Mouse (Mus musculus): ENCODE data around the gene Polr2l. TPM values are rescaled to one million over a fixed set of nuclear protein-coding genes. Genes with fewer than 3 reads are reported as not detected.

Gene Polr2l
- polyA plus RNA-seq, 1 experiment from 2014 or later = 71.5 TPM

DNA sequence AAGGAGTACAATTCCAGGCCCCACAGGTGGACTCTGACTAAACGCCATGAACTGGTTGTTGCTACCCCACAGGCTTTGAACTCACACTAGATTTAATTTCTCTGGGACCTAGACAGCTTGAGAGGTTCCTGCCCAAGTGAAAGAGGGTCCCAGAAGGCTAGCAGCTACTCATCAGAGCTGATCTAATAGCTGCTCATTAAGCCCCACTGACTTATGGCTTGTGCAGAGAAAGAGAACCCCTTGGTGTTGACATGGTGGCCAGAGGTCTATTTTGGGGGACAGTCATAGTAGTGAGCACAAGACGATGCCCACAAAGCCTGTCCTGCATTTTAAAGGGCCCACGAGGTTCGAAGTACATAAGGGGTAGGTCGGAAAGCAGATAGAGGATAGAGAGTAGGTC lies 772 bp downstream of the Polr2l start:
- Histone ChIP-seq H3K4me2 (replicated peaks; ENCODE audit: low read depth, low read length) (peak overlapping the region; percentile 89), H3K4me3 (ENCODE audit: low read depth, low read length) (peak overlapping the region; percentile 85), H3K9me3 (ENCODE audit: control insufficient read depth, low read length) (no peaks in the 10 kb centered on the region), H3K27me3 (ENCODE audit: control insufficient read depth, insufficient read depth, low read length) (peaks cover 11% of the 10 kb centered on the region), H3K27ac (ENCODE audit: low read depth, low read length) (no peak overlapping the region), H3K9ac (ENCODE audit: low read depth, low read length) (peak overlapping the region; percentile 84), H3K4me1 (replicated peaks; ENCODE audit: control insufficient read depth, insufficient read depth, low read length) (peaks cover 11% of the 10 kb centered on the region), H3K36me3 (ENCODE audit: control insufficient read depth, insufficient read depth, low read length) (peaks cover 7% of the 10 kb centered on the region; the same call in 1 of the 2 replicates)
- DNase-seq (ENCODE audit: low spot score) = no peak
- ATAC-seq (ENCODE audit: low FRiP score) = no peak
- WGBS = 8% methylated on average over 5 of the region's 5 CpGs

DNA sequence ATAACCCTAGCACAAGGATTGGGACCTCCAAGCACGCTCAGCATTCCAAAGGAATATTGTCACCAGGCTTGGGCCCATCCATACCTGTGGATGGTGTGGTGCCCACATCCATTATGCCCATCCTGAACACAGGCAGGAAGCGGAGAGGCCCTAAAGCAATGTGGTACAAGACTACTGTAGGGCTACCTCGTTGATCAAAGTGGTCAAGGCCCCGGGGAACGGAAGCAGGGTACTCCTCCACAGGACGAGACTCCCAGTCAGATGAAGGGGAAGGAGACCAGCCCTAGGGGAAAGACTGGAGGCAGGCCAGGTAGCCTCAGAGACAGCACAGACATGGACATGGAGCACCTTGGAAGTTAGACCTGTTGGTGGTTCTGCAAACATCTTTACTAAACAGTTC lies 2.2 kb downstream of the Polr2l start:
- WGBS = 90% methylated on average over 6 of the region's 6 CpGs

DNA sequence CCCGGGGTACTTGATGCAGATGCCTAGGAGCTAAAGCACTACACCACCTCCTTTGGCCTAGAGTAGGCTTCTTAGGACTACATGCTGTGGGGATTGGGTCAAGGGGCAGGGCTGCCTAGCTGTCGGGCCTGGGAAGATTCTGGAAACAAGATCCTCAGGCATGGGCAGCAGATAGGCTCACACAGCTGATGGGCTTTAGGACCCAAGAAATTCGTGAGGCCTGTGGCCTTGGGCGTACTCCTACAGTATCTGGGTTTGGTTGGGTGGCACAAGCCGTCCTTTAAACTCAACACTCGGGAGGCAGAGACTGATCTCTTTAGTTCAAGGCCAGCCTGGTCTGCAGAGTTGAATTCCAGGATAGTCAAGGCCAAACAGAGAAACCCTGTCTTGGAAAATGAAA lies 2.7 kb downstream of the Polr2l start:
- 80% methylated on average over 6 of the region's 6 CpGs for WGBS
- ATAC-seq (ENCODE audit: low FRiP score) (no peak), DNase-seq (ENCODE audit: low spot score) (no peak)
- Histone ChIP-seq H3K9ac (ENCODE audit: low read depth, low read length) (no peak overlapping the region), H3K27ac (ENCODE audit: low read depth, low read length) (no peak overlapping the region), H3K9me3 (ENCODE audit: control insufficient read depth, low read length) (no peaks in the 10 kb centered on the region), H3K36me3 (ENCODE audit: control insufficient read depth, insufficient read depth, low read length) (peaks cover 7% of the 10 kb centered on the region; the same call in 1 of the 2 replicates), H3K27me3 (ENCODE audit: control insufficient read depth, insufficient read depth, low read length) (peaks cover 11% of the 10 kb centered on the region), H3K4me2 (replicated peaks; ENCODE audit: low read depth, low read length) (no peak overlapping the region), H3K4me1 (replicated peaks; ENCODE audit: control insufficient read depth, insufficient read depth, low read length) (peaks cover 14% of the 10 kb centered on the region), H3K4me3 (ENCODE audit: low read depth, low read length) (no peak overlapping the region)

More for the DNA sequence above, 2.2 kb downstream of the Polr2l start:
- no peak for ATAC-seq (ENCODE audit: low FRiP score)
- H3K9ac ChIP-seq (ENCODE audit: low read depth, low read length) = no peak overlapping the region
- H3K27me3 ChIP-seq (ENCODE audit: control insufficient read depth, insufficient read depth, low read length) = peaks cover 11% of the 10 kb centered on the region
- H3K4me3 ChIP-seq (ENCODE audit: low read depth, low read length) = no peak overlapping the region
- DNase-seq (ENCODE audit: low spot score) = no peak
- no peak overlapping the region for H3K4me2 ChIP-seq (replicated peaks; ENCODE audit: low read depth, low read length)
- H3K27ac ChIP-seq (ENCODE audit: low read depth, low read length) = no peak overlapping the region
- H3K9me3 ChIP-seq (ENCODE audit: control insufficient read depth, low read length) = no peaks in the 10 kb centered on the region
- H3K4me1 ChIP-seq (replicated peaks; ENCODE audit: control insufficient read depth, insufficient read depth, low read length) = peaks cover 14% of the 10 kb centered on the region
- peaks cover 7% of the 10 kb centered on the region; the same call in 1 of the 2 replicates for H3K36me3 ChIP-seq (ENCODE audit: control insufficient read depth, insufficient read depth, low read length)

DNA sequence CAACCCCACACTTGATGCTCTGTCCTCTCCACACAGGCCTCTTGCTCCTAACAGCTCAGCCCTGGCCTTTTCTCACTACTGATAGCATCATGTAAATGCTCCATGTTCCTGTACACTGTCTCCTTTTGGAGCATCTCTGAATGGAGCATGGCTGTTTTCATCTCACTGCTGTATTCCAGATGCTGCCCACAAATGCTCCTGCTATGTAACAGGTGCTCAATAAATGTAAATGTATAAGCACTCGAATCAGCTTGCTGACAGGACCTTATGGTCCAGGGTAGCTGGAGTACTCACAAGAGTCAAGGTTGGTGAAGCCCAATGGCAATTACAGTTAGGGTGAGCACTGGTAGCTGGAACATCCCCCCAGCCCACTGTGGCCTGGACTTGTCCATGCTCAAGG lies 3.7 kb downstream of the Polr2l start:
- no peaks in the 10 kb centered on the region for H3K9me3 ChIP-seq (ENCODE audit: control insufficient read depth, low read length)
- H3K4me3 ChIP-seq (ENCODE audit: low read depth, low read length) = no peak overlapping the region
- H3K4me2 ChIP-seq (replicated peaks; ENCODE audit: low read depth, low read length) = no peak overlapping the region
- ATAC-seq (ENCODE audit: low FRiP score) = no peak
- H3K36me3 ChIP-seq (ENCODE audit: control insufficient read depth, insufficient read depth, low read length) = peaks cover 7% of the 10 kb centered on the region; the same call in 1 of the 2 replicates
- H3K27me3 ChIP-seq (ENCODE audit: control insufficient read depth, insufficient read depth, low read length) = peaks cover 13% of the 10 kb centered on the region
- no peak overlapping the region for H3K9ac ChIP-seq (ENCODE audit: low read depth, low read length)
- H3K27ac ChIP-seq (ENCODE audit: low read depth, low read length) = no peak overlapping the region
- peaks cover 14% of the 10 kb centered on the region for H3K4me1 ChIP-seq (replicated peaks; ENCODE audit: control insufficient read depth, insufficient read depth, low read length)
- 93% methylated on average over 1 of the region's 1 CpGs for WGBS
- no peak for DNase-seq (ENCODE audit: low spot score)

DNA sequence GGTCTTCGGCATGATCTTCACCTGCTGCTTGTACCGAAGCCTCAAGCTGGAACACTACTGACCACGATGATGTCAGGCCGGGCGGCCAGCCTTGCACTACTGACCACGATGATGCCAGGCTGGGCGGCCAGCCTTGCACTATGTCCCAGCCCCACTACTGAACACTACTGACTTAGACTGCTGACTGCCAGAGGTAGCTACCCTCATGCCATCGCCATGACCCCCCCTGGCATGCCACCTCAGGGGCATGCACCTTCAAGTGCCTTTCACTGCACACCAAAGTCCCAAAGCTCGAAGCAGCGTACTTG lies 4.3 kb downstream of the Polr2l start:
- no peak overlapping the region for H3K4me2 ChIP-seq (replicated peaks; ENCODE audit: low read depth, low read length)
- DNase-seq (ENCODE audit: low spot score) = no peak

DNA sequence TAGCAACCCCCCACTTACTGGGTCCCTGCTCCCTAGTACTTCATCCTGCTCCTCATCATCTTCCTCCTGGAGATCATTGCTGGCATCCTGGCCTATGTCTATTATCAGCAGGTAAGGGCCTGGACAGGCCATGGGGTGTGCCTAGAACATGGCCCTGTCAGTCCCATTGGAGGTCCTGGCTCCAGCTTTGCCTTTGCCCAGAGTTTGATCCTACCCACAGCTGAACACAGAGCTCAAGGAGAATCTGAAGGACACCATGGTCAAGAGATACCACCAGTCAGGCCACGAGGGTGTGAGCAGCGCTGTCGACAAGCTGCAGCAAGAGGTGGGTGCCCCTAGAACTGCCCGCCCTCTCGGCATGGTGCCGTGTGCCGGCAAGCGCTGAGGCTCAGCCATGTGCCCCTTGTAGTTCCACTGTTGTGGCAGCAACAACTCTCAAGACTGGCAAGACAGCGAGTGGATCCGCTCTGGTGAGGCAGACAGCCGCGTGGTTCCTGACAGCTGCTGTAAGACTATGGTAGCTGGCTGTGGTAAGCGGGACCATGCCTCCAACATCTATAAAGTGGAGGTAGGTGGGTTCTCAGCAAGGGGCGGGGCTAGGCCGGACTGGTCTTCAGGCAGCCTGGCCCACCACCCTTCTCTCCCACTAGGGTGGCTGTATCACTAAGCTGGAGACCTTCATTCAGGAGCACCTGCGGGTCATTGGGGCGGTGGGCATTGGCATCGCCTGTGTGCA lies 4.9 kb downstream of the Polr2l start:
- no peaks in the 10 kb centered on the region for H3K9me3 ChIP-seq (ENCODE audit: control insufficient read depth, low read length)
- WGBS = 90% methylated on average over 18 of the region's 18 CpGs
- ATAC-seq (ENCODE audit: low FRiP score) (no peak), DNase-seq (ENCODE audit: low spot score) (no peak)
- 0 out of 2 replicates have a peak overlapping the region, but pooled peaks have one; percentile 59 for H3K9ac ChIP-seq (ENCODE audit: low read depth, low read length)
- peaks cover 19% of the 10 kb centered on the region for H3K27me3 ChIP-seq (ENCODE audit: control insufficient read depth, insufficient read depth, low read length)
- H3K4me3 ChIP-seq (ENCODE audit: low read depth, low read length) = no peak overlapping the region
- H3K4me1 ChIP-seq (replicated peaks; ENCODE audit: control insufficient read depth, insufficient read depth, low read length) = peaks cover 14% of the 10 kb centered on the region
- H3K36me3 ChIP-seq (ENCODE audit: control insufficient read depth, insufficient read depth, low read length) = peaks cover 7% of the 10 kb centered on the region; the same call in 1 of the 2 replicates
- H3K4me2 ChIP-seq (replicated peaks; ENCODE audit: low read depth, low read length) = peak overlapping the region; percentile 66; the same call in 1 of the 2 replicates
- no peak overlapping the region for H3K27ac ChIP-seq (ENCODE audit: low read depth, low read length)

More for the DNA sequence above, 4.3 kb downstream of the Polr2l start:
- H3K27me3 ChIP-seq (ENCODE audit: control insufficient read depth, insufficient read depth, low read length) = peaks cover 14% of the 10 kb centered on the region
- H3K27ac ChIP-seq (ENCODE audit: low read depth, low read length) = no peak overlapping the region
- no peak overlapping the region for H3K9ac ChIP-seq (ENCODE audit: low read depth, low read length)
- no peak for ATAC-seq (ENCODE audit: low FRiP score)
- no peak overlapping the region for H3K4me3 ChIP-seq (ENCODE audit: low read depth, low read length)
- peaks cover 7% of the 10 kb centered on the region; the same call in 1 of the 2 replicates for H3K36me3 ChIP-seq (ENCODE audit: control insufficient read depth, insufficient read depth, low read length)
- H3K9me3 ChIP-seq (ENCODE audit: control insufficient read depth, low read length) = no peaks in the 10 kb centered on the region
- H3K4me1 ChIP-seq (replicated peaks; ENCODE audit: control insufficient read depth, insufficient read depth, low read length) = peaks cover 14% of the 10 kb centered on the region
- 95% methylated on average over 10 of the region's 10 CpGs for WGBS

DNA sequence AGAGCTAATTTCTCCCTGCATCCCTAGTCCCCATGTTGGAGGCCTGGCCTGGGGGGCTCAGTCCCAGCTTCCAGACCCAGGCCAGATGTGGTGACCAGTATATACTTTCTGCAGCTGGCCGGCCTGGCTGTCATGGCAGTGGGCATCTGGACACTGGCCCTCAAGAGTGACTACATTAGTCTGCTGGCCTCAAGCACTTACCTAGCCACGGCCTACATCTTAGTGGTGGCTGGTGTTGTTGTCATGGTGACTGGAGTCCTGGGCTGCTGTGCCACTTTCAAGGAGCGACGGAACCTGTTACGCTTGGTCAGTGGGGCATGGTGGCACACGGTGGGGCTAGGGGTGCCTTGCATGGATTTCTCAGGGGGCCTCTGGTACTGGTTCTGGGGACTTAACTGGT lies 5.6 kb downstream of the Polr2l start:
- WGBS = 71% methylated on average over 6 of the region's 6 CpGs
- DNase-seq (ENCODE audit: low spot score) (no peak), ATAC-seq (ENCODE audit: low FRiP score) (no peak)
- peak overlapping the region; percentile 89 for H3K27ac ChIP-seq (ENCODE audit: low read depth, low read length)
- H3K9ac ChIP-seq (ENCODE audit: low read depth, low read length) = peak overlapping the region; percentile 59
- H3K27me3 ChIP-seq (ENCODE audit: control insufficient read depth, insufficient read depth, low read length) = peaks cover 25% of the 10 kb centered on the region
- H3K9me3 ChIP-seq (ENCODE audit: control insufficient read depth, low read length) = no peaks in the 10 kb centered on the region
- H3K4me2 ChIP-seq (replicated peaks; ENCODE audit: low read depth, low read length) = peak overlapping the region; percentile 66
- peak overlapping the region; percentile 51 for H3K4me3 ChIP-seq (ENCODE audit: low read depth, low read length)
- H3K4me1 ChIP-seq (replicated peaks; ENCODE audit: control insufficient read depth, insufficient read depth, low read length) = peaks cover 14% of the 10 kb centered on the region
- H3K36me3 ChIP-seq (ENCODE audit: control insufficient read depth, insufficient read depth, low read length) = peaks cover 7% of the 10 kb centered on the region; the same call in 1 of the 2 replicates

DNA sequence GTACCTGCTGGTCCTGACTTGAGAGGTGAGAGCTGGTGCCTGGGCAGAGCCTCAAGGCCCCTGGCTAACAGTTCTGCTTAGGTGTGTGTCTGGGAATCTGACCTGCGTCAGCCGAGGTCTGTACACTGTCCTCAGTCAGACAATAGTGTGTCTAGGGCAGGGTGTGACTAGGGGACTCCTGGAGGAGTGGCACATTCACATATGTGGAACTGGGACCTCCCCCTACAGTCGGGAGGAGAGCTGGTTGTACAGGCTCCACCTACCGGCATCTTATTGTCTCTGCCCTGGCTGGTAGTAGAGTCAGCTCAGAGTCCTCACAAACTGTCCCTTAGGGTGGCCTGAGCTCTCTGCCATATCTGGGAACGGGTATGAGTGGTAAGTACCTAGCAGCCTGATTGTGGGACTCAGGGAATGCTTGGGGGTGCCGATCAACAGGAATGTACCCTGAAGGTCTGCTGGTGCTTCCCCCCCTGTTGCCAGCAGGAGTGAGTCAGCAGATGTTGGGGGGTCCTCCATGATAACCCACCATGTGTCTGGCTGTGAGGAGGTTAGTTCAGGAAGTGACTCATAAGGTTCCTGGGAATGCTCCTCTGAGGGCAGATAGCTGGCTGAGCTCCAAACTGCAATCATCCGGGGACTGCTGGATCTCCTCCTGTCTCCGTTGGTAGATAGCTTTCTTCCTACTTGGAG lies 6.3 kb downstream of the Polr2l start:
- DNase-seq (ENCODE audit: low spot score) = peak; percentile 79
- peaks cover 32% of the 10 kb centered on the region for H3K27me3 ChIP-seq (ENCODE audit: control insufficient read depth, insufficient read depth, low read length)
- peak overlapping the region; percentile 59 for H3K9ac ChIP-seq (ENCODE audit: low read depth, low read length)
- H3K36me3 ChIP-seq (ENCODE audit: control insufficient read depth, insufficient read depth, low read length) = peaks cover 7% of the 10 kb centered on the region; the same call in 1 of the 2 replicates
- 30% methylated on average over 8 of the region's 8 CpGs for WGBS
- H3K9me3 ChIP-seq (ENCODE audit: control insufficient read depth, low read length) = no peaks in the 10 kb centered on the region
- peak overlapping the region; percentile 89 for H3K27ac ChIP-seq (ENCODE audit: low read depth, low read length)
- ATAC-seq (ENCODE audit: low FRiP score) = peak; percentile 82
- peaks cover 9% of the 10 kb centered on the region for H3K4me1 ChIP-seq (replicated peaks; ENCODE audit: control insufficient read depth, insufficient read depth, low read length)
- peak overlapping the region; percentile 51 for H3K4me3 ChIP-seq (ENCODE audit: low read depth, low read length)
- H3K4me2 ChIP-seq (replicated peaks; ENCODE audit: low read depth, low read length) = peak overlapping the region; percentile 66
